Comparison of ENCODE assay signal across 7 mouse cellular contexts in genomic region chr11:59238525-59239427, GRCm38 (mm10). TPM values are rescaled to one million over a fixed set of nuclear protein-coding genes. Genes with fewer than 3 reads are reported as not detected.
A peak's percentile ranks its signal among the peaks of the same experiment; 100 is the strongest.
DNase-seq lines count a peak whose midpoint lies in the region.

No protein-coding gene starts in this region.

- intact Hi-C loops in left cerebral cortex, postnatal 36 days (cut with DNase I): loop anchor here (2.0 kb wide), 1 partner anchor 56 kb away; no protein-coding TSS in a partner anchor

- peak; percentile 82 to 92 for DNase-seq in adrenal gland, adult (ENCODE audit: inconsistent age in 2 of 2, low spot score in 1 of 2)
- peak; percentile 91 to 94 for DNase-seq in cerebellum, postnatal 14 days
- DNase-seq in gastrocnemius, adult 8-10 months (ENCODE audit: low spot score in 2 of 2): peak; percentile 23 to 51
- peak; percentile 32 for DNase-seq in induced T-regulatory cell, adult 2 months (ENCODE audit: low read depth)
- DNase-seq in left cerebral cortex, postnatal 36 days (ENCODE audit: low spot score in 2 of 2): peak; percentile 29 to 39
- peak; percentile 61 for DNase-seq in mesoderm, embryonic 11.5 days (ENCODE audit: low read depth, low spot score)
- DNase-seq in spleen, postnatal 10 days (ENCODE audit: low spot score in 2 of 2): peak; percentile 39 to 76

RNA-seq across cellular contexts. Expression of gene Arf1, which starts 10.7 kb away (rescaled TPM):
- 100 to 1,000 TPM; 244 to 252 (median 245) TPM for total RNA-seq in gastrocnemius, adult 8-10 months (2022)
- 100 to 1,000 TPM; 415 to 451 TPM for total RNA-seq in left cerebral cortex, postnatal 36 days (2021)

RNA-seq across cellular contexts. Expression of gene 2310033P09Rik, which starts 30.7 kb away (rescaled TPM):
- 1 to 10 TPM; 1.9 to 3.1 (median 2.5) TPM for total RNA-seq in gastrocnemius, adult 8-10 months (2022)
- 10 to 100 TPM; 19.2 to 20.2 TPM for total RNA-seq in left cerebral cortex, postnatal 36 days (2021)

RNA-seq across cellular contexts. Expression of gene Mrpl55, which starts 36.5 kb away (rescaled TPM):
- 10 to 100 TPM; 51.9 to 58.6 (median 56.0) TPM for total RNA-seq in gastrocnemius, adult 8-10 months (2022)
- 10 to 100 TPM; 33.5 to 39.2 TPM for total RNA-seq in left cerebral cortex, postnatal 36 days (2021)

RNA-seq across cellular contexts. Expression of gene Guk1, which starts 46.8 kb away (rescaled TPM):
- total RNA-seq in gastrocnemius, adult 8-10 months (2022): 10 to 100 TPM; 36.2 to 43.1 (median 36.8) TPM
- 100 to 1,000 TPM; 128 to 152 TPM for total RNA-seq in left cerebral cortex, postnatal 36 days (2021)

RNA-seq across cellular contexts. Expression of gene Wnt3a, which starts 51.8 kb away (rescaled TPM):
- not detected for total RNA-seq in gastrocnemius, adult 8-10 months (2022)
- not detected for total RNA-seq in left cerebral cortex, postnatal 36 days (2021)

Comparison
In these comparisons a context has a peak if more than half of its experiments do, and no peak if none do; other contexts are left out.
1. Peak in every context shown above with its lines: DNase-seq.
2. DNase-seq: peak in every context shown above with its lines; median percentile 92 in cerebellum, postnatal 14 days; 87 in adrenal gland, adult; 61 in mesoderm, embryonic 11.5 days; 58 in spleen, postnatal 10 days; 37 in gastrocnemius, adult 8-10 months; 34 in left cerebral cortex, postnatal 36 days; 32 in induced T-regulatory cell, adult 2 months.
3. RNA of gene 2310033P09Rik, which starts 30.7 kb away (total RNA-seq): 19.2 to 20.2 TPM in left cerebral cortex, postnatal 36 days; 1.9 to 3.1 TPM in gastrocnemius, adult 8-10 months; every median in the first group is over 4 times any median in the second.